Mouse (Mus musculus): ENCODE measurements around the gene Gfra1.

GRCm38 (mm10) chr19:58360982-58361381, 94.7 kb downstream of the Gfra1 start:
- TF ChIP-seq CTCF (IDR thresholded peaks at IDR 0.05; ENCODE audit: extremely low read depth, insufficient read depth, low read length) = no peak
- TF ChIP-seq POLR2A (IDR thresholded peaks at IDR 0.05; ENCODE audit: extremely low read depth, insufficient read depth, low read length) = no peak

All from cortical plate, adult 2 months (tissue).